Mouse (Mus musculus): ENCODE measurements at regions not wholly inside any gene's neighbourhood (a gene's known extent, or its start where the extent isn't known, plus 50 kb on each side); places are given as distances from the start of the nearest gene placed in this dataset.

- Histone ChIP-seq H3K9ac (no peak overlapping the region), H3K27ac (replicated peaks) (no peak overlapping the region), H3K4me2 (no peak overlapping the region), H3K36me3 (no peaks in the 10 kb centered on the region), H3K4me3 (no peak overlapping the region), H3K4me1 (no peaks in the 10 kb centered on the region), H3K27me3 (replicated peaks) (peaks cover 75% of the 10 kb centered on the region), H3K9me3 (no peaks in the 10 kb centered on the region)
- no peak for ATAC-seq (ENCODE audit: extremely low read depth, insufficient number of reproducible peaks, low FRiP score, low TSS enrichment)
- 46% methylated on average over 4 of the region's 4 CpGs for WGBS
These were observed 53.9 kb downstream of the Adra2c start for GRCm38 (mm10) chr5:35332001-35332400.

- H3K9me3 ChIP-seq = no peaks in the 10 kb centered on the region
- 79% methylated on average over 9 of the region's 9 CpGs for WGBS
- H3K4me3 ChIP-seq = no peak overlapping the region
- peaks cover 75% of the 10 kb centered on the region for H3K27me3 ChIP-seq (replicated peaks)
- no peaks in the 10 kb centered on the region for H3K36me3 ChIP-seq
- ATAC-seq (ENCODE audit: extremely low read depth, insufficient number of reproducible peaks, low FRiP score, low TSS enrichment) = no peak
- H3K4me1 ChIP-seq = no peaks in the 10 kb centered on the region
- no peak overlapping the region for H3K4me2 ChIP-seq
- H3K9ac ChIP-seq = no peak overlapping the region
- H3K27ac ChIP-seq (replicated peaks) = no peak overlapping the region
These were observed 54.4 kb upstream of the Hmx1 start for GRCm38 (mm10) chr5:35334416-35335059.

DNA sequence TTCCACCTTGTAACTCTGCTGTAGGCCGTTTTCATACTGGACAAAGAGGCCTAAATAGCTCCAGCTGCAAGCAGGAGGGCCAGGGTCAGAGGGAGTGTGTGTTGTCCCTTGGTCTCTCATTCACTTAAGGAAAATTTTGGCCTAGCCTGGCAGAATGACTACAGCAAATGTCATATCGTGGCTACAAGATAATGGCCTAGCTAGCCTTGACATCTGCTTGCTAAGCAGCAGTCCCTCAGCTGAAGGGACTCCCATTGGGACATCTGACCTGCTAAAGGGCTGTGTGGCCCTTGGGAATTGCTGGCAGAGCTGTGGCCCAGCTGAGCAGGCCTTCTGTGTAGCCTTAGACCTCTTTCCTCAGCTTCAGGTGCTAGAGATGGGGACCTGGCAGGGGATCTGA is 53.8 kb upstream of the Hmx1 start:
- H3K9ac ChIP-seq = no peak overlapping the region
- no peaks in the 10 kb centered on the region for H3K9me3 ChIP-seq
- H3K4me2 ChIP-seq = no peak overlapping the region
- H3K27ac ChIP-seq (replicated peaks) = no peak overlapping the region
- peaks cover 73% of the 10 kb centered on the region for H3K27me3 ChIP-seq (replicated peaks)
- H3K4me1 ChIP-seq = no peaks in the 10 kb centered on the region
- 61% methylated on average over 2 of the region's 2 CpGs for WGBS
- H3K36me3 ChIP-seq = no peaks in the 10 kb centered on the region
- no peak for ATAC-seq (ENCODE audit: extremely low read depth, insufficient number of reproducible peaks, low FRiP score, low TSS enrichment)
- no peak overlapping the region for H3K4me3 ChIP-seq
